Mouse (Mus musculus) olfactory bulb, adult 2 months (tissue): Measurements from ENCODE around the gene Ddb1. TPM values are rescaled to one million over a fixed set of nuclear protein-coding genes. Genes with fewer than 3 reads are reported as not detected.
"Not testable (repeated sequence)": the region's sequence is repeated elsewhere in the genome, so short reads cannot be mapped to it uniquely, and the experiment has no call there.

Source experiments
- H3K27ac ChIP-seq: fragments of 200-500 bp; 2 replicates; pipeline ENCODE4 v1.5.1; 2012; ENCODE audit warnings: low read depth, low read length; ENCODE audit not compliant: insufficient read depth
- H3K4me1 ChIP-seq: fragments of 200-500 bp; 2 replicates; pipeline ENCODE4 v1.6.1; 2012; ENCODE audit warnings: low read length; ENCODE audit not compliant: control insufficient read depth, insufficient read depth
- H3K4me3 ChIP-seq: fragments of 200-500 bp; 2 replicates; pipeline ENCODE4 v1.5.1; 2012; ENCODE audit warnings: mild to moderate bottlenecking, low read depth, low read length, moderate library complexity; ENCODE audit not compliant: insufficient read depth
- CTCF ChIP-seq: fragments of 200-500 bp; IDR thresholded peaks from 2 replicates; pipeline ENCODE4 v1.5.1; 2012; ENCODE audit warnings: low read depth, mild to moderate bottlenecking, low read length, moderate library complexity; ENCODE audit not compliant: insufficient read depth
- POLR2A ChIP-seq: fragments of 200-500 bp; IDR thresholded peaks from 2 replicates; pipeline ENCODE4 v1.6.1; 2012; ENCODE audit warnings: mild to moderate bottlenecking, low read depth, low read length, moderate library complexity; ENCODE audit not compliant: insufficient read depth
- WGBS: fragments of 180-500 bp; shearing (Covaris S2); methylation state at CpG from one replicate; pipeline ENCODE4 v1.1.7; 2018; 5-methylcytosine and 5-hydroxymethylcytosine counted together
- polyA plus RNA-seq: library from polyadenylated mRNA; stranded (reverse); fragments of >200 nt; gene quantifications from 2 replicates; pipeline ENCODE4 v1.2.4, GENCODE M21; 2012; ENCODE audit warnings: low replicate concordance; ENCODE audit not compliant: missing spikeins, insufficient read depth, insufficient read length

Ddb1 gene
- 418 TPM in 1 of 2 replicates, not detected in the other for polyA plus RNA-seq

DNA sequence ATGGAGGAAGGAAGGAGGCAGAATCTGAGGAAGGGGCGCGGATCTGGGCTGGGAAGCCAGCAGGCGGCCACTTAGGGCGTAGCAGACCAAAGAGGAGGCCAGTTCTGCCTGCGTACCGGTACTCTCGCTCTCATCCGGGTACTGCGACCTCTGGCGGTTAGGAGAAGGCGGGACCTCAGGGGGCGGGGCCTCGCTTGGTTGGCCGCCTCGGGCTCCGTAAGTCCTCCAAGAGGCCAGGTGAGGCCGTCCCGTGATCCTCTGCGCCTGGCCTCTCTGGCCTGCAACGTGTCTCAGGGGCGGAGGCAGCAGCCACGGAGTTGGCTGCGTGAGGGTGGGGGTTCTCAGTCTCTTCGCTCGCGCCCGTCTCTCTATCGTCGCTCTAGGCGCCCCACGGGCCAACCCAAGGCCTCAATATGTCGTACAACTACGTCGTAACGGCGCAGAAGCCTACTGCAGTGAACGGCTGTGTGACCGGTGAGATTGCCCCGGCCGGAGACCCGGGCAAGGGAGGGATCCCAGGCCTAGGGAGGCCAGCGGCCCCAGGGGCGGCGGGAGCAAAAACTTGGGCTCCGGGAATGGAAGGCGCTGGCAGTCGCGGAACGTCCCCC, at the start of gene Ddb1, which contains the start of gene Tkfc:
TSS of gene Ddb1 (plus strand) at position 35 of the 608 bp plus-strand sequence.
TSS of gene Tkfc (minus strand) at position 362 of the 608 bp plus-strand sequence.
- H3K27ac ChIP-seq: peak within 1 kb of the TSS; percentile 89
- under 1% methylated on average over 49 of the region's 49 CpGs for WGBS
- peak within 1 kb of the TSS; percentile 90 for H3K4me3 ChIP-seq
- peaks cover 10% of the 10 kb centered on the region for H3K4me1 ChIP-seq
- TF ChIP-seq CTCF (peak; percentile 39; the same call in 1 of the 2 replicates), POLR2A (peak; percentile 88)

DNA sequence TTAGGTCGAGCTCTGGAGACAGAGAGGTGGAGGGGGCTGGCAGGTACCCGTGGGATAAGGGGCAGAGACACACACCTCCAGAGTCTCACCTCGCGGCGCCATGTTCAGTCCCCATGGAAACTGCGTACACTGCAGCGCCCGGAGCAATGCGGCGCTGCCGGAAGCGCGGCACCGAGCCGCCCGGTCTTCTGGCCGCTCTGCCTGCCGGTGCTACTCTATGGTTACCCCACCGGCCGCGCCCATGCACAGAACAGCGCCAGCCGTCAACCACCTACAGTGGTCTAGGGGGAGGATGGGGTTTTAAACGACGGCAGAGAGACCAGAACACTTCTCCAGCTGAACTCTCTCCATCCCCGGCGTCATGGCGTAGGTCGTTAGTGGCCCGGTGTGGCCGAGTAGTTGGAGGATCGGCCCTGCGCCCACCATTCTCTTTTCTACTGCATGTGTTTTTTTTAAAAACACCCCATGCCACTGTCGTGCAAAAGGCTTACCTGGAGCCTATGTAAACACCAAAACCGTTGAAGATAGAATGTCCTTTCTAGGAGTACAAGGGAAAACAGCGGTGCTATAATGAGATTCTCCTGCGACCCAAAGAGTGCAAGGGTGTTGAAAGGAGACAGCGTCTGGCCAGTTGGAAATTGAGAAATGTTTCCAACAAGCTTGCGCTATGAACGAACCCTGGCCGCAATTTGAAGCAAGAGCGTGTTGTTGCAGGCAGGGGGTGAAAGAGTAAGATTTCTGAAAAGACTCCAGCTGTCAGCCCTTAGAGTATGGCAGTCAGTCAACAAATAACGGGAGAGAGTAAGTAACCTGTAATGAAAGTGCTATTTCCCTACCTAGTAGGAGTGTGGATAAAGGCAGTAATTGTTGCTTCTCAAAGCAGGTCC, 49.3 kb upstream of the Ddb1 start, which contains the start of gene Tmem216:
TSS of gene Tmem216 (minus strand) at position 615 of the 887 bp plus-strand sequence.
- Histone ChIP-seq H3K4me1 (no peaks in the 10 kb centered on the region), H3K4me3 (peak within 1 kb of the TSS; percentile 86), H3K27ac (peak within 1 kb of the TSS; percentile 70)
- WGBS: under 1% methylated on average over 43 of the region's 43 CpGs
- no peak for TF ChIP-seq CTCF
- peak; percentile 34; the same call in 1 of the 2 replicates for TF ChIP-seq POLR2A

DNA sequence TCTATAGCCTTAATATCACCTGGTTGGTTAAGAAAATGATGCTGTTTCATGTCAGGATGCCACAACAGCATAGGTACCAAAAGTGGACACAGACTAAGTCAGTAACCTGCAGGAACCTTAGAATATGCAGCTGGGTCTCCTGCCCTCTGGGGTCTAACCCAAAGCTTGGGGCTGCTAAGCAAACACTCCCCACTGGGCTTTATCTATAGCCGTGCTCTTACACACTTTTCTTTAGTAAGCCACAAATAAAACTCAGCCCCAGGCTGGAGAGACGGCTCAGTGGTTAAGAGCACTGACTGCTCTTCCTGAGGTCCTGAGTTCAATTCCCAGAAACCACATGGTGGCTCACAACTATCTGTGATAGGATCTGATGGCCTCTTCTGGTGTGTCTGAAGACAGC, 48.1 kb upstream of the Ddb1 start:
- H3K27ac ChIP-seq: no peak overlapping the region

DNA sequence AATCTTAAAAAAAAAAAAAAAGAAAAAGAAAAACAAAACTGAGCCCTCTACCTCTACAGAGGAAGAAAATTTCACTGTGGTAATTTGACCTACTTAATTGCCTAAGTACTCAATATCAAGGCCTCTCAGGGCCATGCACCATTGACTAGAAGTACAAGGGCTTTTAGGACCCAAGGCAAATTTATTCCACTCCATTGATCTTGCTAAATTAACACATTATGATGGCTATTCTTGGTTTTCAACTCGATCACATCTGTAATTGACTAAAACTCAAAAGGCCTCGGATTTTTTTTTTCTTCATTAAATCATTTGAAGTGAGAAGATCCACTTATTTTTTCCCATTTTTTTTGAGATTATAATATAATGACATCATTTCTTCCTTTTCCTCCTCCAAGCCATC, 47.7 kb upstream of the Ddb1 start:
- no peak overlapping the region for H3K4me3 ChIP-seq
- 57% methylated on average over 2 of the region's 2 CpGs for WGBS
- TF ChIP-seq POLR2A (no peak), CTCF (no peak)
- no peaks in the 10 kb centered on the region for H3K4me1 ChIP-seq
- no peak overlapping the region for H3K27ac ChIP-seq

More for the DNA sequence above, 48.1 kb upstream of the Ddb1 start:
- TF ChIP-seq CTCF (no peak), POLR2A (no peak)
- whole genome bisulfite sequencing: 69% methylated on average over 2 of the region's 2 CpGs
- no peak overlapping the region for H3K4me3 ChIP-seq
- H3K4me1 ChIP-seq: no peaks in the 10 kb centered on the region

DNA sequence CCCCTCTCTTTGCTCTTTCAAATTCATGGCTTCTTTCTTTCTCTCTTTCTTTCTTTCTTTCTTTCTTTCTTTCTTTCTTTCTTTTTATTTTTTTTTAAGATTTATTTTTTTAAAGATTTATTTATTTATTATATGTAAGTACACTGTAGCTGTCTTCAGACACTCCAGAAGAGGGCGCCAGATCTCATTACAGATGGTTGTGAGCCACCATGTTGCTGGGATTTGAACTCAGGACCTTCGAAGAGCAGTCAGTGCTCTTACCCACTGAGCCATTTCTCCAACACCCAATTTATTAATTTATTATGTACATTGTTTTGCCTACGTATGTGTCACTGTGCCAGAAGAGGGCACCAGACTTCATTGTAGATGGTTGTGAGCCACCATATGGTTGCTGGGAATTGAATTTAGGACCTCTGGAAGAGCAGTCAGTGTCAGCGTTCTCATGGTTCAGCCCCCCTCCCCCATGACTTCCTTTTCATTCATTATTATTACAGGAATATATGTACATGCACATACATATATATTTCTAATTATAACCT, 47.2 kb upstream of the Ddb1 start:
- 75% methylated on average over 4 of the region's 4 CpGs for WGBS
- H3K4me1 ChIP-seq, H3K27ac ChIP-seq, H3K4me3 ChIP-seq: not testable (repeated sequence)

DNA sequence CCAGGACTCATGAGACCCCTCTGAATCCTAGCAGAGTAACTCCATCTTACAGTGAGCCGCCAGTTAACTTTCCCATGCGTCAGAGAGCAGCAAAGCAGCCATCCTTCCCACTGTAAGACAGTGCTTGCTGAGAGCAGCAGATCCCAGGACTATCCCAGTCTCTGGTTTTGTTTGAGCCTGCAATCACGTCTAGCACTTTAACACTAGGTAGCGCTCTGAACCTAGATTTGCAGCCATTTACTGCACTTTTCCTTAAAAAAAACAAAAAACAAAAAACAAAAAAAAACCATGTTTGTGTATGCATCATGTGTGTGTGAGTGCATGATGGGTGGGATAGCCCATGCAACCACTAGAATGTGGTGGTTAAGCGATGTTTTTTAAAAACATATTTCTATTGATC, 45.0 kb upstream of the Ddb1 start:
- 43% methylated on average over 5 of the region's 5 CpGs for WGBS
- H3K27ac ChIP-seq: no peak overlapping the region
- TF ChIP-seq POLR2A (no peak), CTCF (no peak)
- H3K4me3 ChIP-seq: no peak overlapping the region
- no peaks in the 10 kb centered on the region for H3K4me1 ChIP-seq

DNA sequence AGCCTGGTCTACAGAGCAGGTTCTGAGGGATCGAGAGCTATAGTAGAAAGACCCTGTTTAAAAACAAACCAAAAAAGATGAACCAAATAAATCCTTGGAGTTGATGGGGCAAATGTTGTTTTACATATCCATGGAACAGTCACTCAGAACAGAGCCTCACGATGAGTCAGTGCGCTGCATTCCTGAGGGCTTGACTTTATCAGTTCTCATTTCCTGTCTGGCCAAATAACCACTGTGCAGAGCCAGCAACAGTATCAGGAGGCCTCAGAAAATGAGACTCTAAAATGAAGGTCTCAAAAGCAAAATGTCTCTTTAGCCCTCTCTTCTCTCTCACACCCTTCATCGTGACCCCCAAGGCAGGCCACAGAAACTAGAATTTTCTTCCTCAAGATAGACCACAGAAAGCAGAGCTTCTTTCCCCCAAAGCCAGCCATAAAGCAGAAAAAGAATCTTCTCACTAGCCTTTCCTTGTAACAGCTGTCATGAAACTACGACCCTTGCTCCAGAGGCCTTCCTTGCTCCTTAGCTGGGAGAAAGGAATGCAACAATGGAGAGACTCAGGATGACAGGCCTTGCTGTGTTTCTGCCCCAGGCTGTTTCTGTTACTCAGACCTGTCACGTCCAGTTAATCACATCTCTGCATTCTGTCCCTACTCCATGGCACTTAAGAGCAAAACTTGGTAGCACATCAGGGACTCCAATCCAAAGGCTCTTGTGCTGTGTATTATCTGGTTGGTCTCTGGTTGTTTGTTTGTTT, 43.4 kb upstream of the Ddb1 start:
- 76% methylated on average over 6 of the region's 6 CpGs for WGBS
- no peak for TF ChIP-seq POLR2A
- no peak for TF ChIP-seq CTCF

DNA sequence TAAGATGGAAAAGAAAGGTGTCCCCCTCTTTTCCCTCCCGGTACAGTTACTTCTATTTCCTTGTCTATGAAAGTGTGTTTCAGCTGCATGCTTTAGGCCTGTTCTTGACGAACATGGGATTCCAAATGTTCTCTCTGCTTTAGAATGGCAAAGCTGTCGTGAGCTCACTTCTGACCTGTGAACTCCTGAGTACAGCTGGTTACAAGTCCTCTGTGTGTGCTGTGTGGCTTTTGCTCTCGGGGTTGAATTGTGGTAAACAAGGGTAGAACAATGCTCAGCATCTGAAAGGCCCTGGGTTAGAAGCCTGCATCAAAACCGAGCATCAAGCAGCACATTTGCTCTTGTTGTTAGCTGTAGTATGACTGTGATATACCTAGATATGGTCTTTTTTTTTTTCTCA, 42.8 kb upstream of the Ddb1 start:
- Histone ChIP-seq H3K4me1 (no peaks in the 10 kb centered on the region), H3K27ac (no peak overlapping the region), H3K4me3 (no peak overlapping the region)
- 64% methylated on average over 5 of the region's 5 CpGs for WGBS
- no peak for TF ChIP-seq CTCF
- no peak for TF ChIP-seq POLR2A

More for the DNA sequence above, 43.4 kb upstream of the Ddb1 start:
- Histone ChIP-seq H3K27ac (no peak overlapping the region), H3K4me1 (no peaks in the 10 kb centered on the region), H3K4me3 (no peak overlapping the region)

DNA sequence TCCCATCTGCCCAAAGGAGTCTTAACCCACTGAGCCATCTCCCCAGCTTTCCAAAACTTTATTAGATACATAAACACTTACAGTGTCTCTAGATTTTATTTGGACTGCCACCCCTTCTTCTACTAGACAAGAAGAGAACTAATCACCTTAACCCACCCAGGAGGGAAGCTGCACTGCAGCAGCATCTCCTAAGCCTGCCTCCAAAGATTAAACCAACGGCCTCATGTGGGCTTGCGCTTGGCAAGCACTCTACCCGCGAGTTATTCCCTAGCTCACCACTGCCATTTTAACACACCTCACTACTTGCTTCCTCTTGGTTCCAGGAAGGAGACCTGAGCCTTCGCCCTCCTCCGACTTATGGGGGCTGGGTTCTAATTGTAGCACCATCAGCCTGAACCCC, 40.8 kb upstream of the Ddb1 start:
- 87% methylated on average over 6 of the region's 6 CpGs for WGBS
- no peaks in the 10 kb centered on the region for H3K4me1 ChIP-seq
- H3K4me3 ChIP-seq: no peak overlapping the region
- H3K27ac ChIP-seq: no peak overlapping the region
- TF ChIP-seq CTCF: no peak
- no peak for TF ChIP-seq POLR2A
